Mouse (Mus musculus) neural tube, embryonic 12.5 days (tissue): ENCODE measurements around the gene Lhx2. TPM values are rescaled to one million over a fixed set of nuclear protein-coding genes. Genes with fewer than 3 reads are reported as not detected.
A peak's percentile ranks its signal among the peaks of the same experiment; 100 is the strongest.

Experiments used
- ATAC-seq: fragments of 200-750 bp; cut with Nextera tagmentation; 2 replicates; pipeline ENCODE4 v1.8.0; 2017; ENCODE audit warnings: low read depth, mild to moderate bottlenecking, moderate TSS enrichment, moderate library complexity; ENCODE audit not compliant: low FRiP score
- H3K27ac ChIP-seq: fragments of 300-500 bp; sonication (generic); 2 replicates; pipeline ENCODE4 v1.5.1; 2016
- H3K27me3 ChIP-seq: fragments of 300-500 bp; sonication (generic); replicated peaks from 2 replicates; pipeline ENCODE4 v1.6.1; 2016; ENCODE audit warnings: mild to moderate bottlenecking
- H3K36me3 ChIP-seq: fragments of 300-500 bp; sonication (generic); 2 replicates; pipeline ENCODE4 v1.6.1; 2016; ENCODE audit warnings: mild to moderate bottlenecking
- H3K4me1 ChIP-seq: fragments of 300-500 bp; sonication (generic); 2 replicates; pipeline ENCODE4 v1.6.1; 2016
- H3K4me2 ChIP-seq: fragments of 300-500 bp; sonication (generic); replicated peaks from 2 replicates; pipeline ENCODE4 v1.6.1; 2016; ENCODE audit warnings: mild to moderate bottlenecking
- H3K4me3 ChIP-seq: fragments of 300-500 bp; sonication (generic); 2 replicates; pipeline ENCODE4 v1.5.1; 2016
- H3K9ac ChIP-seq: fragments of 300-500 bp; sonication (generic); 2 replicates; pipeline ENCODE4 v1.6.1; 2016; ENCODE audit warnings: mild to moderate bottlenecking
- H3K9me3 ChIP-seq: fragments of 300-500 bp; sonication (generic); 2 replicates; pipeline ENCODE4 v1.6.1; 2016; ENCODE audit warnings: mild to moderate bottlenecking
- WGBS: fragments of 180-500 bp; shearing (Covaris S2); methylation state at CpG from one replicate; pipeline ENCODE4 v1.1.7; 2016; 5-methylcytosine and 5-hydroxymethylcytosine counted together
- polyA plus RNA-seq: library from polyadenylated mRNA; unstranded; fragments of >200 nt; fragmentation: Nextera tagmentation; extraction: Ambion mirVana; gene quantifications from 2 replicates; pipeline ENCODE4 v1.2.1, GENCODE M21; 2016

Lhx2 gene
- polyA plus RNA-seq, 1 experiment from 2014 or later: 7.5 TPM

DNA sequence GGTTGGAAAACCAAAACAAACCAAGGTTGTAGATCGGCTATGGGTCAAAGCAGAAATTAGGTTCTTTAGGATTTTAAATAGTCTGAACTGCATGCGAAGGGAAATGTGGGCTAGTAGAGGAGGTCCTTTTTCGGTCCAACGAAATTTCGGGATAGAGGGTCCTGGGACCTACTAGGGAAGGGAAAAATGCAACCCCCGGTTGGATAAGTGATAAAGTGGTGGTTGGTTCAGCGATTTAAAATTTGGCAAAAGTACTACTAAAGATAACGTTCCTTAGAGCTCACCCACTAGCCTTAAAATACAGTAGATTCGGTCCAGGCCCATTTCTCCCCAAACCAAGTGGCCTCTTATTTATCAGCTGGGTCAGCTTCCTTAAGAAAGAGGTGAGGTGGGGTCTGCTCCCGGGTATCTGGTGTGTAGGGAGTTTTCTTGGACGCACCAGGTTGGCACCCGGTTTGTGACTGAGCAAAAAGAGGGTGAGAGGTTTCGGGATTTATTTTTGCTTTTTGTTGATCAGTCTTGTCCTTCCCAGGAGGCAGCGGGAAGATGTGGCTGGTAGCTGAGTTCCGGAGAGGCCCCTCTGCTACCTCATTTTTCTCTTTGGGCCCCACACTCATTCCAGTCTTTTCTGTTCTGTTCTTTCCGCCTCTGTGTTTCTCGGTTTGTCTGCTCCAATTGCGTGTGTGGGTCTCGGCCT lies 16.8 kb downstream of the Lhx2 start:
- H3K4me3 ChIP-seq: 0 out of 2 replicates have a peak overlapping the region, but pooled peaks have one; percentile 24
- no peak for ATAC-seq
- 1% methylated on average over 19 of the region's 19 CpGs for WGBS
- H3K36me3 ChIP-seq: no peaks in the 10 kb centered on the region
- no peak overlapping the region for H3K27ac ChIP-seq
- H3K4me2 ChIP-seq: peak overlapping the region; percentile 50; the same call in 1 of the 2 replicates
- peaks cover 98% of the 10 kb centered on the region for H3K27me3 ChIP-seq
- peaks cover 24% of the 10 kb centered on the region for H3K4me1 ChIP-seq
- no peak overlapping the region for H3K9ac ChIP-seq
- no peaks in the 10 kb centered on the region for H3K9me3 ChIP-seq

GRCm38 (mm10) chr2:38356428-38357260 lies 17.6 kb downstream of the Lhx2 start:
- Histone ChIP-seq H3K4me2 (peak overlapping the region; percentile 50), H3K9ac (no peak overlapping the region), H3K27me3 (peaks cover 98% of the 10 kb centered on the region), H3K9me3 (no peaks in the 10 kb centered on the region), H3K4me1 (peaks cover 17% of the 10 kb centered on the region), H3K27ac (no peak overlapping the region), H3K4me3 (peak overlapping the region; percentile 24), H3K36me3 (no peaks in the 10 kb centered on the region)
- 2% methylated on average over 53 of the region's 53 CpGs for WGBS
- no peak for ATAC-seq

DNA sequence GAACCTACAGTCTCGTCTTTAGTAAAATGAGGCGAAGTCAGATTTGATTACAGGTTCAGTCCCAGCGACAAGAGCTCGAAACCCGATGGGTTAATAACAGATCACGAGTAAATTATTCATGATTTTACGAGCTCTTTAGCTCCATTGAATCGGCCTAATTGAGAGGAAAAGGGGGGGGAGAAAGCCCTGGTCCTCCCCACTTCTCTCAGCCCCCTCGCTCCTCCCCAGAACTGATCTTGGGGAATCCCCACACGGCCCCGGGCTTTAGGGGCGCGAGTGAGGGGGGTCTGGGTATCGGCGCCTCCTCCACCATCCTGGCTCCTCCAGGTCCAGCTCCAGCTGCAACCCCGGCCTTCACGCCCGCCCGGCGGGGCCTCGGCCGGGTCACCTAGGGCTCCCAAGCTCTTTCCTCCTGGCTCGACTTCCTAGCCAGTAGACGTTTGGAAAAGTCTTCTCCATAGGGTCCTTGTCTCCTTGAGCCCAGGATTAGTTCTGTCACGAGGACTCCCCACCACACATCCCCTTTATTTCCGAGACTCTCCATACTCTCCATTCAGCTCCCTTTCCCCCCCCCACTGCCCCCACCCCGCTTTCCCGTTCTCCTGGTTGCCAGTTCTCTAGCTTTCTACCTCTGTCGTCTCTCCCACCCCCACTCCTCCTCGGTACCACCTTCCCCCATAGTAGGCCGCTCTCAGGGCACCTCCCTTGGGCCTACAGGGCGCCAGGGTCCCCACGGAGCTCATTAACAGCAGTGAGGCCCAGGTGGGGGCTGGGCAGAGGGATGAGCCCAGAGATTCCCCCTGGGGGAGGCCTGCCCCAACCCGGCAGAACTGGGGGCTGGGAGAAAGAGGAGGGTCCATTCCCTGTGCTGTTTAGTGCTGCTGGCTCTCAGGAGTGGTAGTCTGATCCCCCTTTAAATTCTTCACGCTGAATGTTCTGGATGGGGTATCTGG lies 18.5 kb downstream of the Lhx2 start:
- H3K4me3 ChIP-seq: peak overlapping the region; percentile 7; the same call in 1 of the 2 replicates
- ATAC-seq: no peak
- no peaks in the 10 kb centered on the region for H3K36me3 ChIP-seq
- peak overlapping the region; percentile 50 for H3K4me2 ChIP-seq
- no peak overlapping the region for H3K27ac ChIP-seq
- under 1% methylated on average over 35 of the region's 35 CpGs for WGBS
- H3K9ac ChIP-seq: no peak overlapping the region
- no peaks in the 10 kb centered on the region for H3K9me3 ChIP-seq
- H3K4me1 ChIP-seq: peaks cover 10% of the 10 kb centered on the region
- H3K27me3 ChIP-seq: peaks cover 98% of the 10 kb centered on the region

DNA sequence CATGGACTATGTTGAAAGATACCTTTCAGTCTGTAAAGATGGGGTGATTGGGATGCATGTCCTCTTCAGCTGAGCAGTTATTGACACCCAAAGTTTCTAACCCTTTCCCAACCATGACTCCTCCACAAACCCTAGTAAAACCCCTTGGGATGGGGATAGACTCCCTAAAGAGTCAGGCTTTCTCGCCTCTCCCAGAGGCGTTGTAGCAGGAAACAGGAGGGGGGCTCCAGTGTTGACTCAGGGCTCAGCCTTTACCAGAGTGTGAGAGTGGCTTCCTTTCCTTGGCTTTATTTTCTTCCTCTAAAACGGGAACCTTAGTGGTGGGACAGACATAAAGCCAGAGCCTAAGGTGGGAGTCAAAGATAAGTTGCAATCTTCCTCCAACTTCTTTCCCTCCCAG lies 19.5 kb downstream of the Lhx2 start:
- Histone ChIP-seq H3K4me3 (no peak overlapping the region), H3K4me1 (peaks cover 10% of the 10 kb centered on the region), H3K27ac (no peak overlapping the region), H3K9ac (no peak overlapping the region), H3K9me3 (no peaks in the 10 kb centered on the region), H3K36me3 (no peaks in the 10 kb centered on the region), H3K4me2 (no peak overlapping the region), H3K27me3 (peaks cover 98% of the 10 kb centered on the region)
- WGBS: 0% methylated on average over 3 of the region's 3 CpGs
- ATAC-seq: no peak

GRCm38 (mm10) chr2:38359186-38359585 lies 20.1 kb downstream of the Lhx2 start:
- Histone ChIP-seq H3K4me1 (peaks cover 10% of the 10 kb centered on the region), H3K9me3 (no peaks in the 10 kb centered on the region), H3K27ac (no peak overlapping the region), H3K4me2 (no peak overlapping the region), H3K27me3 (peaks cover 98% of the 10 kb centered on the region), H3K9ac (no peak overlapping the region), H3K4me3 (no peak overlapping the region), H3K36me3 (no peaks in the 10 kb centered on the region)
- ATAC-seq: no peak
- under 1% methylated on average over 10 of the region's 10 CpGs for WGBS

- peaks cover 97% of the 10 kb centered on the region for H3K27me3 ChIP-seq
- no peaks in the 10 kb centered on the region for H3K36me3 ChIP-seq
- no peak overlapping the region for H3K4me2 ChIP-seq
- H3K9me3 ChIP-seq: no peaks in the 10 kb centered on the region
- no peak overlapping the region for H3K9ac ChIP-seq
- WGBS: 2% methylated on average over 13 of the region's 13 CpGs
- ATAC-seq: no peak
- H3K4me1 ChIP-seq: peaks cover 5% of the 10 kb centered on the region
- H3K27ac ChIP-seq: no peak overlapping the region
- no peak overlapping the region for H3K4me3 ChIP-seq
Observed at GRCm38 (mm10) chr2:38359811-38360210, 20.7 kb downstream of the Lhx2 start.

GRCm38 (mm10) chr2:38366222-38366621 lies 27.1 kb downstream of the Lhx2 start:
- no peak overlapping the region for H3K9ac ChIP-seq
- H3K27me3 ChIP-seq: peaks cover 95% of the 10 kb centered on the region
- H3K4me2 ChIP-seq: no peak overlapping the region
- H3K36me3 ChIP-seq: no peaks in the 10 kb centered on the region
- 47% methylated on average over 7 of the region's 7 CpGs for WGBS
- H3K4me1 ChIP-seq: no peaks in the 10 kb centered on the region
- H3K27ac ChIP-seq: no peak overlapping the region
- ATAC-seq: no peak
- H3K9me3 ChIP-seq: no peaks in the 10 kb centered on the region
- no peak overlapping the region for H3K4me3 ChIP-seq

GRCm38 (mm10) chr2:38367023-38367422 lies 27.9 kb downstream of the Lhx2 start:
- Histone ChIP-seq H3K27ac (no peak overlapping the region), H3K27me3 (peaks cover 95% of the 10 kb centered on the region), H3K4me3 (no peak overlapping the region), H3K9me3 (no peaks in the 10 kb centered on the region), H3K9ac (no peak overlapping the region), H3K4me1 (no peaks in the 10 kb centered on the region), H3K36me3 (no peaks in the 10 kb centered on the region), H3K4me2 (no peak overlapping the region)
- WGBS: 12% methylated on average over 9 of the region's 9 CpGs
- no peak for ATAC-seq

GRCm38 (mm10) chr2:38367852-38368251 lies 28.8 kb downstream of the Lhx2 start:
- Histone ChIP-seq H3K4me2 (no peak overlapping the region), H3K9me3 (no peaks in the 10 kb centered on the region), H3K4me1 (no peaks in the 10 kb centered on the region), H3K36me3 (no peaks in the 10 kb centered on the region), H3K4me3 (no peak overlapping the region), H3K27me3 (peaks cover 95% of the 10 kb centered on the region), H3K27ac (no peak overlapping the region), H3K9ac (no peak overlapping the region)
- 61% methylated on average over 5 of the region's 5 CpGs for WGBS
- ATAC-seq: no peak

DNA sequence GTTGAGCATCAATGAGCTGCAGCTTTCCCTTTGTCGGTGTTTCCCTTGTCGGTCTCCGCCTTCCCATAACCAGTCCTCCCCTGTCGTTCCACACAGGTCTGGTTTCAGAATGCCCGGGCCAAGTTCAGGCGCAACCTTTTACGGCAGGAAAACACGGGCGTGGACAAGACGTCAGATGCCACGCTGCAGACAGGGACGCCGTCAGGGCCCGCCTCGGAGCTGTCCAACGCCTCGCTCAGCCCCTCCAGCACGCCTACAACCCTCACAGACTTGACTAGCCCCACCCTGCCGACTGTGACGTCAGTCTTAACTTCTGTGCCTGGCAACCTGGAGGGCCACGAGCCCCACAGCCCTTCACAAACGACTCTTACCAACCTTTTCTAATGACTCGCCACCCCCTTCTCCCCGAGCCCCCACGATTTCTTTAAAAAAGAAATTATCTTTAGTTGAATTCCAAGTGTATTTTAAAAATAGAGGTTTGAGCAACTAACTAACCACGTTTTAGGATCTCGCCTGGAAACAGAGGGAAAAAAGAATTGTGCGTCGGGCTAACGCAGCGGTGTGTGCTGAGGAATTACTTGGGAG lies 29.8 kb downstream of the Lhx2 start:
- no peaks in the 10 kb centered on the region for H3K9me3 ChIP-seq
- H3K9ac ChIP-seq: no peak overlapping the region
- peak overlapping the region; percentile 45 for H3K4me2 ChIP-seq
- no peaks in the 10 kb centered on the region for H3K4me1 ChIP-seq
- H3K4me3 ChIP-seq: peak overlapping the region; percentile 7; the same call in 1 of the 2 replicates
- ATAC-seq: no peak
- no peak overlapping the region for H3K27ac ChIP-seq
- 5% methylated on average over 31 of the region's 31 CpGs for WGBS
- no peaks in the 10 kb centered on the region for H3K36me3 ChIP-seq
- H3K27me3 ChIP-seq: peaks cover 95% of the 10 kb centered on the region

DNA sequence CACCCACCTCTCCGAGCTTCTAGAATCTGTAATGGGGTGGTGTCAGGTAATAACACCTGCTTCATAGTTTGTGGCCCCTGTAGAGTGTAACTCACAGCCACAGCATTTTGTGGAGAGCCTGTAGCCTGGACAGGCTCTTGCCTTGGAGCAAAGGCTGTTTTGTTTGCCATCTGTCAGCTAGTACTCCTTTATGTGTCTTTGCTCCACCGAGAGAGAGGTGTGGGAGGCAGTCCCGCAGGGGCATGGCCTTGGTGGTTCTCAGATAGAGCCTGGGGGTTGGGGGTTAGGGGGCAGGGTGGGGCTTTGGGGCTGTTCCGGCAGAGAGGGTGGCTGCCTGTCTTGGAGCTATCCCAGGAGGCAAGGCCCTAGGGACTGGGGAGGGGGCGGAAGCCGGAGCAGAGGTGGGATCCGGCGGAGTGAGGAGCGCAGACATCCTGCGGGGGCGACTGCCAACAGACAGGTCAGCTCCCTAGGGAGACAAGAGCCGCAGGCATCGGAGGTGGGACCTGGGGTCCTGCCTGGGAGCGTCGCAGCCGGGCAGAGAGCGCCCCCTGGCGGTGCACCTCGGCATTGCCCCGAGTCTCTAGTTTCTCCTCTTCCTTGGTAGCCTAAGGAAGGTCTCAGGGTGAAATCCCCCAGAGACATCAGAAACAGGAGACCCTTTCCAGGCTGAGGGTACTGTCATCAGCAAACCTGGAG lies 36.7 kb downstream of the Lhx2 start:
- 3% methylated on average over 20 of the region's 20 CpGs for WGBS
- H3K4me3 ChIP-seq: no peak overlapping the region
- H3K9ac ChIP-seq: no peak overlapping the region
- peaks cover 8% of the 10 kb centered on the region; the same call in 1 of the 2 replicates for H3K4me1 ChIP-seq
- H3K27me3 ChIP-seq: peaks cover 80% of the 10 kb centered on the region
- no peaks in the 10 kb centered on the region for H3K36me3 ChIP-seq
- H3K4me2 ChIP-seq: peak overlapping the region; percentile 44
- no peaks in the 10 kb centered on the region for H3K9me3 ChIP-seq
- H3K27ac ChIP-seq: no peak overlapping the region
- ATAC-seq: peak; percentile 59; the same call in 1 of the 2 replicates
